Mouse (Mus musculus) G1E-ER4 (cell line): ENCODE measurements around the gene Gm340. TPM values are rescaled to one million over a fixed set of nuclear protein-coding genes. Genes with fewer than 3 reads are reported as not detected.

Experiments
- GATA1 ChIP-seq: IDR thresholded peaks from one replicate; pipeline ENCODE4 v1.8.0; 2012; ENCODE audit warnings: low read length, inconsistent platforms
- polyA plus RNA-seq: library from polyadenylated mRNA; stranded (reverse); fragments of >175 nt; gene quantifications from 2 replicates; pipeline ENCODE4 v1.2.3, GENCODE M21; 2012

Gm340 gene
- polyA plus RNA-seq, 1 experiment = 0.79 TPM

- no peak for TF ChIP-seq GATA1
Observed at GRCm38 (mm10) chr19:41634999-41635398, 52.8 kb downstream of the Gm340 start.

Other genes with a start within 250 kb of the Gm340 start
- gene Pik3ap1, start 197.3 kb upstream of the Gm340 start, polyA plus RNA-seq = 0.02 TPM in 2 replicates
- 2.8 TPM in 2 replicates for gene Lcor, start 99.7 kb upstream of the Gm340 start, polyA plus RNA-seq
- 0.01 and 0.03 TPM in 2 replicates for gene Slit1, start 161.3 kb downstream of the Gm340 start, polyA plus RNA-seq
- gene Arhgap19, start 219.7 kb downstream of the Gm340 start, polyA plus RNA-seq = 8.4 and 13.1 TPM in 2 replicates
- 65.6 and 72.2 TPM in 2 replicates for gene Frat1, start 247.6 kb downstream of the Gm340 start, polyA plus RNA-seq